In the genomic region with DNA sequence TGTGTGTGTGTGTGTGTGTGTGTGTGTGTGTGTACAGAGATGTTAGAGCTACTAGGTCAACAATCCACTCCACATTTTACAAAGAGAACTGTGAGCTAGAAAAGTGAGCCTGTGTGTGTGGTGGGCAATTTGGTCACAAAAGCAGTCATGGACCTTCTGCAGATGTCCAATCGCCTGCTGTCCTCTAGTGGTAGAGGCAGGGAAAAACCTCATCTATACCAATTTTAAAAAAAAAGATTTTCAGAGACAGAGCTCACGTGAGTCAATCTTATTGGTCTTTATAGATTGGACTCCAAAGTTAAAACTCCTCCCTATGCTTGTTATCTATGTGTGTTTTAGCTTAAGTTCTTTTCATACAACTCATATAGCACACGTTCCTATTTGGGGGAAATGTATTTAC, we compare ENCODE assay signal across 10 mouse cellular contexts.
DNase-seq lines count a peak whose midpoint lies in the region; ATAC-seq and TF ChIP-seq lines count a peak whose summit lies in the region.
"Had no signal": no experiment of that assay in that cellular context is flagged by ENCODE, and none has a peak within 500 bp of the region (broad histone marks: within the 10 kb centered on the region; RNA-seq: fewer than 3 reads in every experiment).

No protein-coding gene starts in this region.

- H3K36me3 ChIP-seq in heart, postnatal 0 days (replicated peaks; ENCODE audit: control insufficient read depth, insufficient read depth, low read length), result no peaks in the 10 kb centered on the region
- H3K36me3 ChIP-seq in heart, embryonic 12.5 days, result no peaks in the 10 kb centered on the region
- H3K36me3 ChIP-seq in CH12.LX (replicated peaks in 1 of 2; ENCODE audit: control insufficient read depth in 1 of 2, insufficient read depth in 1 of 2, low read length in 1 of 2), result no peaks in the 10 kb centered on the region
- no peaks in the 10 kb centered on the region for H3K36me3 ChIP-seq in forebrain, postnatal 0 days (ENCODE audit: insufficient read depth)
- H3K36me3 ChIP-seq in kidney, embryonic 14.5 days (ENCODE audit: control insufficient read depth, insufficient read depth, low read length), result no peaks in the 10 kb centered on the region
- H3K36me3 ChIP-seq: embryonic facial prominence, embryonic 12.5 days had no signal

- TF ChIP-seq RAD21 in CH12.LX (IDR thresholded peaks at IDR 0.05; ENCODE audit: low read depth, low read length), result peak; percentile 100

- ATAC-seq in heart, postnatal 0 days (ENCODE audit: insufficient read depth, low read depth), result peak; percentile 66; the same call in 1 of the 2 replicates
- ATAC-seq in heart, embryonic 12.5 days (ENCODE audit: insufficient number of reproducible peaks, low FRiP score), result no peak
- ATAC-seq in forebrain, postnatal 0 days, result peak; percentile 89
- peak; percentile 81; the same call in 1 of the 2 replicates for ATAC-seq in kidney, embryonic 14.5 days (ENCODE audit: low FRiP score, low TSS enrichment)

- H3K4me2 ChIP-seq in heart, postnatal 0 days (ENCODE audit: low read depth, low read length), result no peak overlapping the region
- H3K4me2 ChIP-seq in heart, embryonic 12.5 days, result no peak overlapping the region
- H3K4me2 ChIP-seq in CH12.LX (ENCODE audit: insufficient read depth, low read depth, poor library complexity, severe bottlenecking), result no peak overlapping the region
- H3K4me2 ChIP-seq in forebrain, postnatal 0 days (ENCODE audit: low read depth), result no peak overlapping the region
- H3K4me2 ChIP-seq in kidney, embryonic 14.5 days (replicated peaks; ENCODE audit: low read depth, low read length), result no peak overlapping the region
- H3K4me2 ChIP-seq: embryonic facial prominence, embryonic 12.5 days had no signal

- no peak for TF ChIP-seq POLR2A in CH12.LX (IDR thresholded peaks at IDR 0.05; ENCODE audit: low read depth, low read length)

- H3K9me3 ChIP-seq in heart, postnatal 0 days (replicated peaks; ENCODE audit: control insufficient read depth, low read length), result no peaks in the 10 kb centered on the region
- no peaks in the 10 kb centered on the region for H3K9me3 ChIP-seq in heart, embryonic 12.5 days (replicated peaks)
- H3K9me3 ChIP-seq in CH12.LX (replicated peaks; ENCODE audit: low read length), result no peaks in the 10 kb centered on the region
- no peaks in the 10 kb centered on the region for H3K9me3 ChIP-seq in forebrain, postnatal 0 days (ENCODE audit: low read length)
- no peaks in the 10 kb centered on the region for H3K9me3 ChIP-seq in kidney, embryonic 14.5 days (ENCODE audit: control insufficient read depth, low read length)
- H3K9me3 ChIP-seq: embryonic facial prominence, embryonic 12.5 days had no signal

- TF ChIP-seq CTCF in heart, postnatal 0 days (IDR thresholded peaks at IDR 0.05; ENCODE audit: low read depth), result peak; percentile 89
- peak; percentile 93 to 96 for TF ChIP-seq CTCF in CH12.LX (conservative IDR thresholded peaks at IDR 0.05 in 1 of 2, IDR thresholded peaks at IDR 0.05 in 1 of 2; ENCODE audit: low read depth in 2 of 2, low read length in 2 of 2)
- TF ChIP-seq CTCF in forebrain, postnatal 0 days (IDR thresholded peaks at IDR 0.05; ENCODE audit: low read depth), result peak; percentile 89

- WGBS in heart, postnatal 0 days, result 10% methylated on average over 3 of the region's 3 CpGs
- 11% methylated on average over 3 of the region's 3 CpGs for WGBS in heart, embryonic 12.5 days
- 10% methylated on average over 3 of the region's 3 CpGs for WGBS in forebrain, postnatal 0 days
- 14% methylated on average over 3 of the region's 3 CpGs for WGBS in kidney, embryonic 14.5 days

- no peak overlapping the region for H3K27ac ChIP-seq in heart, postnatal 0 days (ENCODE audit: low read depth)
- no peak overlapping the region for H3K27ac ChIP-seq in heart, embryonic 12.5 days (ENCODE audit: poor library complexity, severe bottlenecking)
- H3K27ac ChIP-seq in CH12.LX (ENCODE audit: insufficient read depth, low read depth), result no peak overlapping the region
- no peak overlapping the region for H3K27ac ChIP-seq in forebrain, postnatal 0 days (ENCODE audit: low read depth, low read length)
- H3K27ac ChIP-seq in kidney, embryonic 14.5 days (ENCODE audit: low read depth, low read length), result no peak overlapping the region
- H3K27ac ChIP-seq: embryonic facial prominence, embryonic 12.5 days had no signal

- DNase-seq in heart, postnatal 0 days (ENCODE audit: low spot score), result peak; percentile 78
- DNase-seq in CH12.LX (ENCODE audit: extremely low read depth), result peak; percentile 73
- peak; percentile 55 for DNase-seq in brain, embryonic 18.5 days (ENCODE audit: low read depth, low spot score)
- DNase-seq in forebrain, postnatal 0 days, result peak; percentile 78
- peak; percentile 69 for DNase-seq in mesoderm, embryonic 11.5 days (ENCODE audit: low read depth, low spot score)
- DNase-seq in thymus, postnatal 4 days, result peak; percentile 36

- H3K4me3 ChIP-seq in heart, postnatal 0 days (ENCODE audit: low read depth, low read length), result no peak overlapping the region
- no peak overlapping the region for H3K4me3 ChIP-seq in heart, embryonic 12.5 days
- H3K4me3 ChIP-seq in CH12.LX (replicated peaks in 1 of 3; ENCODE audit: low read depth in 2 of 3, low read length in 2 of 3, poor library complexity in 1 of 3), result no peak overlapping the region
- H3K4me3 ChIP-seq in forebrain, postnatal 0 days (ENCODE audit: low read depth, low read length), result no peak overlapping the region
- H3K4me3 ChIP-seq in kidney, embryonic 14.5 days (ENCODE audit: low read length), result no peak overlapping the region
- H3K4me3 ChIP-seq: embryonic facial prominence, embryonic 12.5 days; myocyte had no signal

- no peaks in the 10 kb centered on the region for H3K79me2 ChIP-seq in CH12.LX (replicated peaks; ENCODE audit: control insufficient read depth, extremely low read depth, insufficient read depth, poor library complexity, severe bottlenecking)

- TF ChIP-seq EP300 in heart, postnatal 0 days (IDR thresholded peaks at IDR 0.05; ENCODE audit: low read depth), result no peak
- TF ChIP-seq EP300 in CH12.LX (IDR thresholded peaks at IDR 0.05; ENCODE audit: low read length), result no peak

- in situ Hi-C loops in CH12.LX (cut with MboI; ENCODE audit: low pct_ligation_motif_present, low pct_unique_long_range_greater_than_20kb, low sequenced_read_pairs), result no loop called here

- dilution Hi-C loops in CH12.LX (cut with MboI; ENCODE audit: extremely low pct_ligation_motif_present, extremely low pct_unique_long_range_greater_than_20kb, low sequenced_read_pairs), result no loop called here

- no peaks in the 10 kb centered on the region for H3K4me1 ChIP-seq in heart, postnatal 0 days (ENCODE audit: control insufficient read depth, insufficient read depth)
- no peaks in the 10 kb centered on the region for H3K4me1 ChIP-seq in heart, embryonic 12.5 days (replicated peaks)
- no peaks in the 10 kb centered on the region for H3K4me1 ChIP-seq in CH12.LX (ENCODE audit: control insufficient read depth in 1 of 2, insufficient read depth in 2 of 2)
- H3K4me1 ChIP-seq in forebrain, postnatal 0 days (ENCODE audit: insufficient read depth), result no peaks in the 10 kb centered on the region
- H3K4me1 ChIP-seq in kidney, embryonic 14.5 days (ENCODE audit: control insufficient read depth, insufficient read depth, low read length), result no peaks in the 10 kb centered on the region
- H3K4me1 ChIP-seq: embryonic facial prominence, embryonic 12.5 days had no signal

- no peaks in the 10 kb centered on the region for H3K27me3 ChIP-seq in heart, postnatal 0 days (ENCODE audit: control insufficient read depth, insufficient read depth, low read length)
- H3K27me3 ChIP-seq in heart, embryonic 12.5 days (replicated peaks), result no peaks in the 10 kb centered on the region
- H3K27me3 ChIP-seq in CH12.LX (replicated peaks), result no peaks in the 10 kb centered on the region
- no peaks in the 10 kb centered on the region for H3K27me3 ChIP-seq in forebrain, postnatal 0 days (ENCODE audit: insufficient read depth, low read length)
- H3K27me3 ChIP-seq in kidney, embryonic 14.5 days (ENCODE audit: control insufficient read depth, insufficient read depth, low read length), result no peaks in the 10 kb centered on the region
- H3K27me3 ChIP-seq: embryonic facial prominence, embryonic 12.5 days had no signal

- H3K9ac ChIP-seq in heart, postnatal 0 days (replicated peaks; ENCODE audit: low read depth, low read length), result no peak overlapping the region
- H3K9ac ChIP-seq in heart, embryonic 12.5 days, result no peak overlapping the region
- no peak overlapping the region for H3K9ac ChIP-seq in CH12.LX (ENCODE audit: insufficient read depth, low read depth)
- no peak overlapping the region for H3K9ac ChIP-seq in forebrain, postnatal 0 days
- H3K9ac ChIP-seq in kidney, embryonic 14.5 days (ENCODE audit: low read depth, low read length), result no peak overlapping the region
- H3K9ac ChIP-seq: embryonic facial prominence, embryonic 12.5 days had no signal

TF ChIP-seq in CH12.LX, 34 proteins besides CTCF, POLR2A, EP300 and RAD21 (continues in another document):
- TF ChIP-seq MAZ (IDR thresholded peaks at IDR 0.05; ENCODE audit: low read depth, low read length) (no peak), CHD2 (IDR thresholded peaks at IDR 0.05; ENCODE audit: low read length) (no peak), BHLHE40 (IDR thresholded peaks at IDR 0.05; ENCODE audit: low read depth, low read length) (peak; percentile 98), ZNF384 (IDR thresholded peaks at IDR 0.05; ENCODE audit: low read depth, low read length) (peak; percentile 95), SIN3A (IDR thresholded peaks at IDR 0.05; ENCODE audit: low read length) (0 out of 2 replicates have a peak, but pooled peaks have one; percentile 33), USF2 (conservative IDR thresholded peaks at IDR 0.05; ENCODE audit: low read depth, low read length) (no peak), NELFE (IDR thresholded peaks at IDR 0.05; ENCODE audit: low read depth, low read length) (no peak), E2F4 (IDR thresholded peaks at IDR 0.05; ENCODE audit: insufficient replicate concordance, low read depth, low read length) (peak; percentile 31; the same call in 1 of the 2 replicates), PAX5 (IDR thresholded peaks at IDR 0.05; ENCODE audit: low read length) (no peak), HCFC1 (IDR thresholded peaks at IDR 0.05; ENCODE audit: low read depth, low read length) (peak; percentile 20; the same call in 1 of the 2 replicates), ELF1 (IDR thresholded peaks at IDR 0.05; ENCODE audit: low read depth, low read length) (no peak), IRF4 (IDR thresholded peaks at IDR 0.05; ENCODE audit: low read depth, low read length) (peak; percentile 30; the same call in 1 of the 2 replicates), ZC3H11A (IDR thresholded peaks at IDR 0.05; ENCODE audit: low read depth, low read length) (peak; percentile 95), MAFK (IDR thresholded peaks at IDR 0.05; ENCODE audit: insufficient replicate concordance, low read length) (no peak), MEF2A (IDR thresholded peaks at IDR 0.05; ENCODE audit: borderline replicate concordance, low read depth, low read length) (0 out of 2 replicates have a peak, but pooled peaks have one; percentile 29), MYC (IDR thresholded peaks at IDR 0.05; ENCODE audit: low read depth, low read length) (no peak), KAT2A (IDR thresholded peaks at IDR 0.05; ENCODE audit: insufficient replicate concordance, low read length) (no peak), MAX (IDR thresholded peaks at IDR 0.05; ENCODE audit: low read length) (no peak; the same call in 1 of the 2 replicates)
